Mouse (Mus musculus) heart, embryonic 16.5 days (tissue): ENCODE measurements around the gene Usp29. TPM values are rescaled to one million over a fixed set of nuclear protein-coding genes. Genes with fewer than 3 reads are reported as not detected.

Experiments
- ATAC-seq: fragments of 200-750 bp; cut with Nextera tagmentation; replicated peaks from 2 replicates; pipeline ENCODE4 v1.8.0; 2017; ENCODE audit warnings: moderate number of reproducible peaks; ENCODE audit not compliant: insufficient read depth, low FRiP score; ENCODE audit errors: extremely low read depth
- H3K27ac ChIP-seq: fragments of 300-500 bp; sonication (generic); 2 replicates; pipeline ENCODE4 v1.5.1; 2014; ENCODE audit warnings: mild to moderate bottlenecking, low read length, control low read depth, moderate library complexity
- H3K27me3 ChIP-seq: fragments of 300-500 bp; sonication (generic); 2 replicates; pipeline ENCODE4 v1.6.1; 2014; ENCODE audit warnings: low read length, mixed read lengths; ENCODE audit not compliant: control insufficient read depth, insufficient read depth
- H3K36me3 ChIP-seq: fragments of 300-500 bp; sonication (generic); 2 replicates; pipeline ENCODE4 v1.6.1; 2014; ENCODE audit not compliant: control insufficient read depth, insufficient read depth
- H3K4me1 ChIP-seq: fragments of 300-500 bp; sonication (generic); 2 replicates; pipeline ENCODE4 v1.6.1; 2014; ENCODE audit warnings: low read length, mixed read lengths; ENCODE audit not compliant: control insufficient read depth, insufficient read depth
- H3K4me2 ChIP-seq: fragments of 300-500 bp; sonication (generic); 2 replicates; pipeline ENCODE4 v1.6.1; 2014; ENCODE audit warnings: low read depth, mild to moderate bottlenecking, control low read depth, low read length
- H3K4me3 ChIP-seq: fragments of 300-500 bp; sonication (generic); 2 replicates; pipeline ENCODE4 v1.5.1; 2014; ENCODE audit warnings: mild to moderate bottlenecking, control low read depth, low read length
- H3K9ac ChIP-seq: fragments of 300-500 bp; sonication (generic); 2 replicates; pipeline ENCODE4 v1.6.1; 2014; ENCODE audit warnings: low read length, control low read depth
- H3K9me3 ChIP-seq: fragments of 300-500 bp; sonication (generic); replicated peaks from 2 replicates; pipeline ENCODE4 v1.6.1; 2016; ENCODE audit warnings: low read length; ENCODE audit not compliant: control insufficient read depth
- WGBS: fragments of 180-500 bp; shearing (Covaris S2); extraction: QIAGEN DNeasy Blood & Tissue Kit; methylation state at CpG from one replicate; pipeline ENCODE4 v1.1.7; 2014; 5-methylcytosine and 5-hydroxymethylcytosine counted together
- polyA plus RNA-seq: library from polyadenylated mRNA; unstranded; fragments of >200 nt; fragmentation: Nextera tagmentation; extraction: Ambion mirVana; gene quantifications from 2 replicates; pipeline ENCODE4 v1.2.1, GENCODE M21; 2015

The Usp29 gene
- polyA plus RNA-seq, 1 experiment from 2014 or later: 6.1 TPM

DNA sequence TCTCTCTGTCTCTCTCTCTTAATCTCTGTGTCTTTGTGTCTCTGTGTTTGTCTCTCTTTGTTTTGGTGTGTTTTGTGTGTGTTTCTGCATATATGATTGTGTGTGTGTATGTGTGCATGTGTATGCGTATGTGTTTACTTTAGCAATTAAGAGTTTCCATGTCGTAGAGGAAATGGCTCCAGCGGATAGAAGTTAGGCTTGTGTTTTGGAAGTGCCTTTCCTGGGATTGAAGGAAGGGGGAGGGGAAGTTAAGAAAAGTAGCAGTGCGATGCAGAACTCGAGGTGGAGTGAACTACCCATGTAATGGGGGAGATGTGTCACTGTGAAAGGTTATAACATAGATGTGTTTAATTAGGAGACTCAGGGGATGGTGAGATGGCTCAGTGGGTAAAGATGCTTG lies 48.8 kb downstream of the Usp29 start:
- Histone ChIP-seq H3K9me3 (no peaks in the 10 kb centered on the region), H3K4me3 (no peak overlapping the region), H3K27me3 (no peaks in the 10 kb centered on the region), H3K9ac (no peak overlapping the region), H3K27ac (0 out of 2 replicates have a peak overlapping the region, but pooled peaks have one; percentile 19), H3K4me2 (no peak overlapping the region), H3K36me3 (no peaks in the 10 kb centered on the region), H3K4me1 (peaks cover 33% of the 10 kb centered on the region)
- no peak for ATAC-seq
- WGBS: 71% methylated on average over 5 of the region's 5 CpGs

GRCm38 (mm10) chr7:6781541-6781940 lies 51.2 kb downstream of the Usp29 start:
- H3K9me3 ChIP-seq: no peaks in the 10 kb centered on the region
- 28% methylated on average over 11 of the region's 11 CpGs for WGBS
- no peaks in the 10 kb centered on the region for H3K36me3 ChIP-seq
- H3K27ac ChIP-seq: peak overlapping the region; percentile 76
- peaks cover 36% of the 10 kb centered on the region for H3K4me1 ChIP-seq
- H3K4me2 ChIP-seq: no peak overlapping the region
- no peak overlapping the region for H3K4me3 ChIP-seq
- ATAC-seq: no peak
- H3K9ac ChIP-seq: no peak overlapping the region
- no peaks in the 10 kb centered on the region for H3K27me3 ChIP-seq

- Histone ChIP-seq H3K4me1 (peaks cover 17% of the 10 kb centered on the region), H3K4me2 (no peak overlapping the region), H3K36me3 (no peaks in the 10 kb centered on the region), H3K9me3 (no peaks in the 10 kb centered on the region), H3K27me3 (no peaks in the 10 kb centered on the region), H3K27ac (peak overlapping the region; percentile 36), H3K9ac (no peak overlapping the region), H3K4me3 (no peak overlapping the region)
- 22% methylated on average over 8 of the region's 8 CpGs for WGBS
- no peak for ATAC-seq
Measured at GRCm38 (mm10) chr7:6784340-6785073, 54.1 kb downstream of the Usp29 start.

GRCm38 (mm10) chr7:6787000-6787399 lies 56.6 kb downstream of the Usp29 start:
- WGBS: 35% methylated on average over 2 of the region's 2 CpGs

DNA sequence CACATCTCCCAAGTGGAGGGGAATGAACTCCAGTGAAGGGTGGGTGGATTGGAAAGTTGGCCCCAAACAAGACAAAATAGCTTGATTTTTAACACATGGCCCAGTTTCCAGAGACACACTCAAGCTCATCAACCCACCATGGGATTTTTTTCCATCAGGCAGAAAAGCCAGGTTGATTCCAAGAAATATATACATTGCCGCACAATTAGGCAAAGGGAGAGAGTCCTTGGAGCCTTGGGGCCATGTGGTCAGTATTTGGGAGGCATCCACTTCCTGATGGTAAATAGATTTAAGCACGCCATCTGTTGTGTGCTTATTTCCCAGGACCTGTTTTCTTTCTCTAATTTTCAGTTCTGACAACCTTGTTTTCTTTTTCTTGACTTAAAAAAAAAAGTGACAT lies 57.7 kb downstream of the Usp29 start:
- WGBS: 78% methylated on average over 2 of the region's 2 CpGs
- no peak overlapping the region for H3K9ac ChIP-seq
- no peaks in the 10 kb centered on the region for H3K36me3 ChIP-seq
- no peaks in the 10 kb centered on the region for H3K27me3 ChIP-seq
- no peak for ATAC-seq
- no peak overlapping the region for H3K4me2 ChIP-seq
- no peak overlapping the region for H3K27ac ChIP-seq
- H3K4me3 ChIP-seq: no peak overlapping the region
- peaks cover 9% of the 10 kb centered on the region for H3K4me1 ChIP-seq
- no peaks in the 10 kb centered on the region for H3K9me3 ChIP-seq

More at GRCm38 (mm10) chr7:6787000-6787399, 56.6 kb downstream of the Usp29 start:
- Histone ChIP-seq H3K36me3 (no peaks in the 10 kb centered on the region), H3K9ac (no peak overlapping the region), H3K9me3 (no peaks in the 10 kb centered on the region), H3K4me2 (no peak overlapping the region), H3K27me3 (no peaks in the 10 kb centered on the region), H3K4me1 (peaks cover 9% of the 10 kb centered on the region), H3K27ac (no peak overlapping the region), H3K4me3 (no peak overlapping the region)
- ATAC-seq: no peak

GRCm38 (mm10) chr7:6791286-6792065 lies 61.1 kb downstream of the Usp29 start:
- Histone ChIP-seq H3K27me3 (no peaks in the 10 kb centered on the region), H3K36me3 (no peaks in the 10 kb centered on the region), H3K9ac (no peak overlapping the region), H3K27ac (no peak overlapping the region), H3K9me3 (no peaks in the 10 kb centered on the region), H3K4me1 (no peaks in the 10 kb centered on the region), H3K4me3 (no peak overlapping the region), H3K4me2 (no peak overlapping the region)
- WGBS: 75% methylated on average over 9 of the region's 9 CpGs
- ATAC-seq: no peak

DNA sequence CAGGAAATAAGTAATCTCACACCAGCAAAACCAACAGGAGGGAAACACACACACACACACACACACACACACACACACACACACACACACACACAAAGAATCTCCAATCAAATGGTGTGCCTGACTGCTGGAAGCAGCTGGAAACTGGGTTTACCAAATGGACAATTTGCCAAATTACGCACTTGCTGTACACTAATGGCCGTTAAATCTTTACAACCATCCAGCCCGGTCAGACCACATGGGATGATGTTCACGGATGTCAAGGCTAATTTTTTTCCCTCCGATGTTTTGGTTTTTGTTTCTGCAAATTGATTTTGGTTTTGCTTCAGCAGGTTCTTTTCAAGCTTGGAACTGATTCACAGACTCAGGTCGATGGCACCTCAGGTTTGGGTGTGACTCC lies 62.9 kb downstream of the Usp29 start:
- no peak overlapping the region for H3K4me2 ChIP-seq
- H3K27me3 ChIP-seq: no peaks in the 10 kb centered on the region
- no peaks in the 10 kb centered on the region for H3K9me3 ChIP-seq
- no peak overlapping the region for H3K27ac ChIP-seq
- no peak overlapping the region for H3K9ac ChIP-seq
- H3K4me3 ChIP-seq: no peak overlapping the region
- no peak for ATAC-seq
- H3K4me1 ChIP-seq: peaks cover 9% of the 10 kb centered on the region
- WGBS: 89% methylated on average over 6 of the region's 6 CpGs
- no peaks in the 10 kb centered on the region for H3K36me3 ChIP-seq

DNA sequence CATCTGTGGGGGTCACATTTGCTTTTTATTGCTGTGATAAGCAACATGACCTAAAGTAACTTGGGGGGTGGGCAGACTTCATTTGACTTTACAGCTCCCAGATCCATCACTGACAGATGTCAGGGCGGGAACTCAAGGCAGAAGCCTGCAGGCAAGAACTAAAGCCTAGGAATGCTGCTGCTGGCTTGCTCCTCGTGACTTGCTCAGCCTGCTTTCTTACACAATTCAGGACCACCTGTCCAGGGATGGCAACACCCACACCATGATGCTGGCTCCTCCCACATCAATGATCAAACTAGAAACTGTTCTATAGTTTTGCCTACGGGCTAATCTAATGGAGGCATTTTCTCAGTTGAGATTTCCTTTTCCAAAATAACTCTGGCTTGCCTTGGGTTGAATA lies 63.4 kb downstream of the Usp29 start:
- no peak for ATAC-seq

DNA sequence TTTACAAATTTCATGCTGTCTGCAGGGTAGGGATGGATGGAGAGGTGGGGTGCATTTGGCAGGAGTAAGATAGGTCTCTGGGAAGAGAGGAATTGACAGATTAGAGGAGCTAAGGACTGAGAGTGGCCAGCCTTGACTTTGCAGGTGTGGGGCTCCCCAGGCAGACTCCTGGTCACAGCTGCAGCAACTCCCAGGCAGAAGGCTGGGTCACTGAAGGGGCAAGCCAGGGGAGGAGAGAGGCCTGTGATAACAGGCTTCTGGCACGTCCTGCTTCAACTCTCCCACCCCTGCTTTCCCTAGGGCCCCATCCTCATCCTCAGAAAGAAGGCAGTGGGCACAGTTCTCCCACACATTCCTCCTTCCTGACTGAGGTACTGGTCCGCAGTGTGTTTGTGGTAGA lies 67.0 kb downstream of the Usp29 start:
- Histone ChIP-seq H3K4me2 (no peak overlapping the region), H3K4me1 (peaks cover 11% of the 10 kb centered on the region), H3K27me3 (no peaks in the 10 kb centered on the region), H3K9ac (no peak overlapping the region), H3K27ac (no peak overlapping the region), H3K36me3 (no peaks in the 10 kb centered on the region), H3K4me3 (no peak overlapping the region), H3K9me3 (no peaks in the 10 kb centered on the region)
- 32% methylated on average over 2 of the region's 2 CpGs for WGBS
- peak; percentile 74; the same call in 1 of the 2 replicates for ATAC-seq

More for the DNA sequence above, 63.4 kb downstream of the Usp29 start:
- Histone ChIP-seq H3K36me3 (no peaks in the 10 kb centered on the region), H3K4me1 (peaks cover 9% of the 10 kb centered on the region), H3K27me3 (no peaks in the 10 kb centered on the region), H3K4me3 (no peak overlapping the region), H3K9me3 (no peaks in the 10 kb centered on the region), H3K27ac (no peak overlapping the region), H3K4me2 (no peak overlapping the region), H3K9ac (no peak overlapping the region)
- WGBS: 78% methylated on average over 3 of the region's 3 CpGs
